Mouse (Mus musculus): ENCODE data around the gene Rbak. TPM values are rescaled to one million over a fixed set of nuclear protein-coding genes. Genes with fewer than 3 reads are reported as not detected.
"Not testable (repeated sequence)": the region's sequence is repeated elsewhere in the genome, so short reads cannot be mapped to it uniquely, and the experiment has no call there.

Rbak gene
- total RNA-seq, 2 experiments from 2014 or later: 7.9 to 14.3 TPM

- ATAC-seq (replicated peaks; ENCODE audit: poor library complexity, severe bottlenecking): no peak
Measured at GRCm38 (mm10) chr5:143137580-143137979, 43.0 kb downstream of the Rbak start.

DNA sequence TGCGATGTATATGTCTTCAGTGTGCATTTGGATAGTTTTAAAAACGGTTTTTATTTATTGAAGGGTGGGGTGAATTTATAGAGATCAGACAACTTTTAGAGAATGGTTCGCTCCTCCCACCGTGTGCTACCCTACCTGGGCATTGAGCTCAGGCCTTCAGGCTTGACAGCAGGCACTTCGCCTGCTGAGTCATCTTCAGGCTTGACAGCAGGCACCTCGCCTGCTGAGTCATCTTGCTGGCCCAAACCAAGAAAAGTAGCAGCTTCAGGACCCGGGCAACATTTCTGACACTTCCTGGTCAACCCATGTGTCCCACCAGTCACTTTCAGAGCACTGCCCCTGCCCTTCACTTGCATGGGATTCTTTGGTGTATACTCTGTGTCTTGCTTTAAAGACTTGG is 45.5 kb downstream of the Rbak start:
- no peak for ATAC-seq (replicated peaks; ENCODE audit: poor library complexity, severe bottlenecking)

GRCm38 (mm10) chr5:143134216-143135010 is 46.2 kb downstream of the Rbak start:
- ATAC-seq (replicated peaks; ENCODE audit: poor library complexity, severe bottlenecking): not testable (repeated sequence)

DNA sequence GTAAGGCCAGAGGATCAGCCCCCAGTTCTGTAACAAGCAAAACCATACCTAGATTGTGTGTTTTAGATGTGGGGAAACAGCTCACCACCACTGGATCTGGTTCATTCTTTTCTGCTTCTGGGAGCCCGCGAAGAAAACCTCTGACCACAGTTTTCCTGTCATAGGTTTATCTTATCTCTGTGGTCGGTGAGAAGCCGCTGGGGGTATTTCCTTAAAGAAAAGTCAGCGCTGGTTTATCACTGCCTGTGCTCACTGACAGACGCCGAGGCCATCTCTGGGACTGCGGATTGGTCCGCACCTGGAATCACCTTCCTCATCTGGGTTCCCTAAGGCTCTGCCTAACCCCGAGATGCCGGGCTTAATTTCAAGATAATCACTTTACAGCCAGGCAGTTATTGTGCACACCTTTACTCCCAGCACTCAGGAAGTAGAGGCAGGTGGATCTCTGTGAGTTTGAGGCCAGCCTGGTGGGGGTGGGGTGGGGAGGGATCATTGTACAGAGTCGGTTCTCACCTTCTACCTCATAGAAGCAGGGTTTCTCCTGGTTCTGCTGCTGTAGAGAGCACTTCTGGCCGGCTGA is 47.5 kb downstream of the Rbak start:
- ATAC-seq (replicated peaks; ENCODE audit: poor library complexity, severe bottlenecking): peak; percentile 40

GRCm38 (mm10) chr5:143130342-143130741 is 50.2 kb downstream of the Rbak start:
- ATAC-seq (replicated peaks; ENCODE audit: poor library complexity, severe bottlenecking): peak; percentile 53

GRCm38 (mm10) chr5:143129101-143129500 is 51.5 kb downstream of the Rbak start:
- ATAC-seq (replicated peaks; ENCODE audit: poor library complexity, severe bottlenecking): no peak

DNA sequence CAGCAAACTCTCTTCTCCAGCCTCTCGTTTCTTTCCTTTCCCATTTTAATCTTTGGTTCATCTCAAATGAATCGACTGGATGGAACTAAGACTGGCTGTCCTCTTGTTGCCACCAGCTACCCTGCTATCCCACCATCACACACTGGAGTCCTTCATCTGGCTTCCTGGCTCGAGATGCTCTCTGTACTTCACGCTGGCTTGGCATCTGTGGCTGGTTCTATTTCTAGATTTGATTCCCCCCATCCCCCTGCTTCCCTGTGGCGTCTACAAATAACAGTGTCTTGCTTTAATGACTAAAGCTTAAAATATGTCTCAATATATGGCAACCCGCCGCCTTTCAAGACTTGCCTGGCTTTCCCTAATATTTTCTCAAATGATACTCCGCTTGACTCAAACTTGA is 52.7 kb downstream of the Rbak start:
- ATAC-seq (replicated peaks; ENCODE audit: poor library complexity, severe bottlenecking): no peak

GRCm38 (mm10) chr5:143126908-143127307 is 53.7 kb downstream of the Rbak start:
- no peak for ATAC-seq (replicated peaks; ENCODE audit: poor library complexity, severe bottlenecking)

DNA sequence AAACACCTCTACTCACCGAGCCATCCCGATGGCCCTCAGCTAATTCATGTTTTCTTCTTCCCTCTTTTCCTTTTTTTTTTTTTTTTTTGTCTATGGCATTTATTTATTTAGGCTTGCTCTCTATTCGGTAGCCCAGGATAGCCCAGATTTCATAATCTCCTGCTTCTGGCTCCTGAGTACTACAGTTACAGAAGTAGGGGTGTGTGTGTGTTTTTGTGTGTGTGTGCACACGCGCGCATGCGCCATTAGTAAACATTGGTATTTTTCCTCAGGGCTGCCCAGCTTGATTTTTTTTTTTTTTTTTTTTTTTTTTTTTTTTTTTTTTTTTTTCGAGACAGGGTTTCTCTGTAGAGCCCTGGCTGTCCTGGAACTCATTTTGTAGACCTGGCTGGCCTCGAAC is 54.5 kb downstream of the Rbak start:
- no peak for ATAC-seq (replicated peaks; ENCODE audit: poor library complexity, severe bottlenecking)

DNA sequence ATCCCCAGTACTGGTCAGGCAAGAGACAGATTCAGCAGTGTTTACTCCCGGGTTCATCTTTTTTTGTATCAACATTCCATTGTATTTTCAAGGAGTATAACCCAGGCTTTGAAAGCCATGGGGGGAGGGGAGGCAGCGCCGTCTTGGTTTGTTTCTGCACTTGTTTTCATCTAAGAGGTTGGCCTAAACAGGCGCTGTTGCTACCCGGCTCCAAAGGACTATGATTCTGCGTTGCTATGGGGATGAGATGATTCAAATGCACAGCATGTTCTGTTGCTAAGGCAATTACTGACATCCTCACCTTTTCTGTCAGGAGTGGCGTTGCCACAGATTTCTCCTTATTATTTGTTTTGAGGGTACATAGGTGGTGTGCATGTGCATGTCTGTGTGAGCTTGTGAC is 55.0 kb downstream of the Rbak start:
- no peak for ATAC-seq (replicated peaks; ENCODE audit: poor library complexity, severe bottlenecking)

GRCm38 (mm10) chr5:143124805-143125378 is 55.7 kb downstream of the Rbak start:
- ATAC-seq (replicated peaks; ENCODE audit: poor library complexity, severe bottlenecking): no peak

GRCm38 (mm10) chr5:143122673-143123072 is 57.9 kb downstream of the Rbak start:
- ATAC-seq (replicated peaks; ENCODE audit: poor library complexity, severe bottlenecking): no peak

Other genes with a start within 250 kb of the Rbak start
- gene Fscn1, start 220.4 kb downstream of the Rbak start, total RNA-seq (2014; fragmentation: Nextera tagmentation): not detected in 2 replicates
- gene Fscn1, start 220.4 kb downstream of the Rbak start, total RNA-seq (2017): not detected in 2 replicates
- 41.1 and 42.5 TPM in 2 replicates for gene Rnf216, start 67.8 kb downstream of the Rbak start, total RNA-seq (2014; fragmentation: Nextera tagmentation)
- gene Rnf216, start 67.8 kb downstream of the Rbak start, total RNA-seq (2017): 33.1 and 37.3 TPM in 2 replicates
- gene Olfr718-ps1, start 33.2 kb downstream of the Rbak start, total RNA-seq (2014; fragmentation: Nextera tagmentation): 0.19 TPM in 1 of 2 replicates, not detected in the other
- not detected in 2 replicates for gene Olfr718-ps1, start 33.2 kb downstream of the Rbak start, total RNA-seq (2017)
- gene Spdye4b, start 242 bp upstream of the Rbak start, total RNA-seq (2014; fragmentation: Nextera tagmentation): not detected in 2 replicates
- not detected in 2 replicates for gene Spdye4b, start 242 bp upstream of the Rbak start, total RNA-seq (2017)
- not detected in 2 replicates for gene Spdye4a, start 46.1 kb upstream of the Rbak start, total RNA-seq (2014; fragmentation: Nextera tagmentation)
- gene Spdye4a, start 46.1 kb upstream of the Rbak start, total RNA-seq (2017): not detected in 2 replicates
- gene Zfp12, start 54.4 kb upstream of the Rbak start, total RNA-seq (2014; fragmentation: Nextera tagmentation): 7.6 and 8.6 TPM in 2 replicates
- gene Zfp12, start 54.4 kb upstream of the Rbak start, total RNA-seq (2017): 10.6 and 12.6 TPM in 2 replicates
- 2.8 and 3.5 TPM in 2 replicates for gene Zfp316, start 89.2 kb upstream of the Rbak start, total RNA-seq (2014; fragmentation: Nextera tagmentation)
- 2.7 and 3.5 TPM in 2 replicates for gene Zfp316, start 89.2 kb upstream of the Rbak start, total RNA-seq (2017)
- gene Zfp853, start 112.8 kb upstream of the Rbak start, total RNA-seq (2014; fragmentation: Nextera tagmentation): not detected in 2 replicates
- gene Zfp853, start 112.8 kb upstream of the Rbak start, total RNA-seq (2017): not detected in 2 replicates
- gene E130309D02Rik, start 134.6 kb upstream of the Rbak start, total RNA-seq (2014; fragmentation: Nextera tagmentation): 40.5 and 47.3 TPM in 2 replicates
- gene E130309D02Rik, start 134.6 kb upstream of the Rbak start, total RNA-seq (2017): 16.5 and 22.4 TPM in 2 replicates
- gene Zdhhc4, start 148.5 kb upstream of the Rbak start, total RNA-seq (2014; fragmentation: Nextera tagmentation): 57.9 and 81.0 TPM in 2 replicates
- 38.5 and 49.2 TPM in 2 replicates for gene Zdhhc4, start 148.5 kb upstream of the Rbak start, total RNA-seq (2017)
- not detected in 2 replicates for gene Grid2ip, start 176.6 kb upstream of the Rbak start, total RNA-seq (2014; fragmentation: Nextera tagmentation)
- not detected in 2 replicates for gene Grid2ip, start 176.6 kb upstream of the Rbak start, total RNA-seq (2017)
- gene Kdelr2, start 223.1 kb upstream of the Rbak start, total RNA-seq (2014; fragmentation: Nextera tagmentation): 82.9 and 104 TPM in 2 replicates
- 161 and 171 TPM in 2 replicates for gene Kdelr2, start 223.1 kb upstream of the Rbak start, total RNA-seq (2017)

Measured in granulocyte monocyte progenitor cell, adult 5-6 weeks (primary cell).